Mouse (Mus musculus) embryonic facial prominence, embryonic 10.5 days (tissue): ENCODE results near the gene Ang5. TPM values are rescaled to one million over a fixed set of nuclear protein-coding genes. Genes with fewer than 3 reads are reported as not detected.
"Not testable (repeated sequence)": the region's sequence is repeated elsewhere in the genome, so short reads cannot be mapped to it uniquely, and the experiment has no call there.

Experiments used
- DNase-seq: peaks from one replicate; pipeline ENCODE4 v3.0.0-alpha.2; 2017; ENCODE audit warnings: low spot score
- H3K27ac ChIP-seq: fragments of 300-500 bp; sonication (generic); replicated peaks from 2 replicates; pipeline ENCODE4 v1.5.1; 2016; ENCODE audit warnings: mild to moderate bottlenecking
- H3K27me3 ChIP-seq: fragments of 300-500 bp; sonication (generic); replicated peaks from 2 replicates; pipeline ENCODE4 v1.6.1; 2016; ENCODE audit warnings: low read depth, mild to moderate bottlenecking; ENCODE audit not compliant: poor library complexity, severe bottlenecking
- H3K36me3 ChIP-seq: fragments of 300-500 bp; sonication (generic); replicated peaks from 2 replicates; pipeline ENCODE4 v1.6.1; 2016; ENCODE audit warnings: mild to moderate bottlenecking, moderate library complexity
- H3K4me1 ChIP-seq: fragments of 300-500 bp; sonication (generic); 2 replicates; pipeline ENCODE4 v1.6.1; 2016
- H3K4me3 ChIP-seq: fragments of 300-500 bp; sonication (generic); 2 replicates; pipeline ENCODE4 v1.5.1; 2016; ENCODE audit warnings: mild to moderate bottlenecking, moderate library complexity
- H3K9me3 ChIP-seq: fragments of 300-500 bp; sonication (generic); 2 replicates; pipeline ENCODE4 v1.6.1; 2016; ENCODE audit warnings: mild to moderate bottlenecking
- WGBS: fragments of 180-500 bp; shearing (Covaris S2); methylation state at CpG from one replicate; pipeline ENCODE4 v1.1.7; 2016; 5-methylcytosine and 5-hydroxymethylcytosine counted together
- polyA plus RNA-seq: library from polyadenylated mRNA; unstranded; fragments of >200 nt; fragmentation: Nextera tagmentation; extraction: Ambion mirVana; gene quantifications from 2 replicates; pipeline ENCODE4 v1.2.1, GENCODE M21; 2016

The Ang5 gene
- polyA plus RNA-seq, result not detected in 2 replicates

DNA sequence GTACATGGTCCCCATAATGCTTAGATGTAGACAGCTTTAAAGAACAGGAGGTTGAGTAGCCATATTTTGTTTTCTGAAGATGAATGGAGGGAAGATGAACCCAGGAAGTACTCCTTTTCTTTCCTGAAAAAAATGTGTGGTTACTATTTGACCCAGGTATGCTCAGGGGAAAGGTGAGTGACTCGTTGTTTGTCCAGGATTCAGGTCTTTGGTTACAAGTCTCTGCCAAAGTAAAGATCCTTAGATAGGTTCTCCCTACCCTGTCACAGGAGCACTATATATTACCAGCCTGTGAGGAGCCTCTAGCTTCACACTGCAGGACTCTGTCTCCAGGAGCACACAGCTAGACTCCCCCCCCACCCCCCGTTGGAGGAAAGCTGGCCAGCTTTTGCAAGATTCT lies at the start of gene Ang5:
TSS of gene Ang5 (plus strand) at position 301 of the 400 bp plus-strand sequence.
- H3K4me3 ChIP-seq, H3K27me3 ChIP-seq, H3K9me3 ChIP-seq, DNase-seq, H3K36me3 ChIP-seq, H3K27ac ChIP-seq, H3K4me1 ChIP-seq: not testable (repeated sequence)
- no CpG with 5 or more reads among the region's 2 CpGs for WGBS

DNA sequence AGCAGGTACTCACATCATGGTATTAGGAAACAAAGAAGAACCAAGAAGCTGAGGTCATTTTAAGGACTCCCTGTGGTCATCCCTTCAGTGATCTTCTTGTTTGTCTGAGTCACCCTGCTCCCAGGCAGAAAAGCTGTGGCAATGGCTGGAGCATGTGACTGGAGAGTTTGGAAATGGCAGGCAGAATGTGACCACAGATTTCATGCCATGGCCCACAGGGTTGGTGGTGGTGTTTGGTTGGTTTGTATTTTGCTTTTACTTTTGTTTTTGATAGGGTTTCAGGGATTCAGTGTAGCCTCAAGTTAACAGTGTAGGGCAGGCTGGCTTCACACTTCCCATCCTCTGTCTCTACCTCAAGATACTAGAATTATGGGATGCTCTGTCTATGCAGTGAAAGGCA lies 38.7 kb upstream of the Ang5 start:
- not testable (repeated sequence) for DNase-seq, H3K36me3 ChIP-seq, H3K27me3 ChIP-seq

DNA sequence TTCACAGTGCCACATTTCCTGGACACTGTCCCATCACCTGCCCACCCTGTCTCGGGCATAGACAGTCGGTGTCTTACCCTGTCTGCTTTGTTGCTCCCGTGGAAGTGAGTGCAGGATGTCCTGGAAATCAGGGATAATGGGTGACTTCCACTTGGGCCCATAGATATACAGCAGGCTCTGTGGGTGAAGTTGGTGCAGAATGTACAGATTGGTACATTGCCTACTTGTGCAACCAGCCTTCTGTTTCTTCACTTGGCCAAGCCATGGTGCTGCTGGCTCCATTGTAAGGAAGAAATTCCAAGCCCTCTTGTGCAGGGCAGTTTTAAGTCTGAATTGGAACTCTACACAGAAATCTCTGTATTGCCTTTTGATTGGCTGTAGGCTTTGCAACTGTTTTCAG lies 33.4 kb upstream of the Ang5 start, which contains the start of gene Ear10:
TSS of gene Ear10 (minus strand) at position 101 of the 400 bp plus-strand sequence.
- not testable (repeated sequence) for H3K36me3 ChIP-seq, H3K9me3 ChIP-seq, H3K4me3 ChIP-seq, DNase-seq, H3K27me3 ChIP-seq, H3K27ac ChIP-seq, H3K4me1 ChIP-seq
- 87% methylated on average over 3 of the region's 3 CpGs for WGBS

More for the DNA sequence above, 38.7 kb upstream of the Ang5 start:
- not testable (repeated sequence) for H3K9me3 ChIP-seq, H3K27ac ChIP-seq, H3K4me3 ChIP-seq, H3K4me1 ChIP-seq

DNA sequence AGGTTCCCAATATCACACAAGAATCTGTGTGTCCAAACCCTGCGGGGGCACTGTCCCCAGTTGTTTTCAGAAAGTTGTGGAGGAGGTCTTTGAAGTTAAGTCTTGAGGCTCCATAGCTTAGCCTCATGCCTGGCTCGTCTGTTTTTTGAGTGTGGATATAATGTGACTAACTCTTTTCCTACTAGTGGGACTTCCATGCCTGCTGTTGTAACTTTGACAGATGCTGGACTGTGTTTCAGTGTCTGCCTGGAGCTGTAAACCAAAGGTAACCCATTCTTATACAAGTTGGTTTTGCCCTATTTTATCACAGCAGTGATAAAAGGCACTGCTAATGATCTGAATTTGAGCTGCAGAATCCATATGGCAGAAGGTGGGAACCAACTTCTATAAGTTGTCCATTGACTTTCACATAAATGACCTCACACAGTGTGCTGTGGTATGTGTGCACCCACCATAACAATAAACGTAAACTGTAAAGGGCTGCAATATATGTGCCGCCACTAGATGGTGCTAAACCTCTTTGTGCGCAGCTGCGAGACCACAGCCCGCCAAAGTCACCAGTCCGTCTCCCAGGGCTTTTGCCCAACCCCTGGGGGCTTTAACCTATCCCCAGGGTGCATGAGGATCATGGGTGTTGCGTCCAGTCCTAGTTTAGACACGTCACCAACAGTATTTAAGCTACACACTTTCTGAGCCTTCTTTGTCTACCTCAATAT lies 32.0 kb upstream of the Ang5 start, which contains the start of gene Gm8113:
TSS of gene Gm8113 (plus strand) at position 703 of the 716 bp plus-strand sequence.
- DNase-seq, result peak; percentile 87
- Histone ChIP-seq H3K27ac (peak within 1 kb of the TSS; percentile 91), H3K4me3 (peak within 1 kb of the TSS; percentile 60)
- H3K9me3 ChIP-seq, H3K36me3 ChIP-seq, H3K27me3 ChIP-seq, H3K4me1 ChIP-seq: not testable (repeated sequence)
- 8% methylated on average over 10 of the region's 10 CpGs for WGBS

DNA sequence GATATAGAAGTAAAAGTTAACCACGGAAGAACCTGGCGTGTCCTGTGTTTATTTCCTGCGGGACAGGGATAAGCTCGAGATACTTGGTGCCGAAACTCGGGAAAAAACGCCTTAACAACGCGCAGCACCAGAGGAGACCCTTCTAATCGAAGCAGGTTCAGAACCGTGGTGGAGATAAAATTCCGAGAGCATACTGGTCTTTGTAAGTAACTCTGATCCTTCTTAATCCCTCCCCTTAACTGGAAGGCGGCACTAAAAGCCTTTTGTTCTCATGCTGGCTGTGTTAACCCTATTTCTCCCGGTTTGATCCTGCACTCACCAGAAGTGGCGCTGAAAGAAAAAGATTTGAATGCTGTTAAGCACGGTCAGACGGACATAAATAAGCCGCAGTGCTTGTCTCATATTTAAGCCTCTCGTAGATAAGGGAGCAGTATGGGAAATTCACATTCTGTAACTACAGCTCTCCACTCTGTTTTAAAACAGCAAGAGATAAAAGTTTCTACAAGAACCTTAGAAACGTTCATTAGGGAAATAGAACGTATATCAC lies 31.4 kb upstream of the Ang5 start:
- not testable (repeated sequence) for H3K9me3 ChIP-seq, DNase-seq, H3K27me3 ChIP-seq, H3K4me1 ChIP-seq, H3K36me3 ChIP-seq
- H3K27ac ChIP-seq, result peak overlapping the region; percentile 91
- H3K4me3 ChIP-seq, result peak overlapping the region; percentile 60
- 6% methylated on average over 21 of the region's 21 CpGs for WGBS

DNA sequence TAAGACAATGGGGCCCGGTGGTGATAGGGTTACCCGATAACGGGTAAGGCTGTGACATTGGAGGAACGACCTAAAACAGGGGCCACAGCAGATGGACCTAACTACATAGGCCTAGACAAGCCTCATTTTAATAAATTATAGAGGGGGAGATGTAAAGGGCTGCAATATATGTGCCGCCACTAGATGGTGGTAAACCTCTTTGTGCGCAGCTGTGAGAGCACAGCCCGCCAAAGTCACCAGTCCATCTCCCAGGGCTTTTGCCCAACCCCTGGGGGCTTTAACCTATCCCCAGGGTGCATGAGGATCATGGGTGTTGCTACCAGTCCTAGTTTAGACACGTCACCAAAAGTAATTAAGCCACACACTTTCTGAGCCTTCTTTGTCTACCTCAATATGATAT lies 23.9 kb upstream of the Ang5 start:
- not testable (repeated sequence) for H3K36me3 ChIP-seq, H3K27ac ChIP-seq, H3K27me3 ChIP-seq, H3K9me3 ChIP-seq, H3K4me1 ChIP-seq, H3K4me3 ChIP-seq
- peak; percentile 51 for DNase-seq
- WGBS, result 16% methylated on average over 8 of the region's 8 CpGs

DNA sequence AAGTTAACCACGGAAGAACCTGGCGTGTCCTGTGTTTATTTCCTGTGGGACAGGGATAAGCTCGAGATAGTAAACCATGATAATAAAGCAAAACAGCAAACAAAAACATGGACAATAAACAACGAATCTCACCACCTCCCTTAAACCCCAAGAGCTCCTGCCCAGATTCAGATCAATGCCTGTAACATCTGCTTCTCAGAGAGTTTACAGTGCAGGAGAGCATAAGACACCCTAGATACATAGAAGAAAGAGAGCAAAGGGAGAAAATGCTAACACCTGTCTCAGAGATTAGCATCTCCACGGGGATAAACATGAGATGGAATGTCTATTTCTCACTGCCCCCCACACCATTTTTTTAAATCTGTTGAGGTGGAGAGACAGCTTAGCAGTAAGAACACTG lies 23.5 kb upstream of the Ang5 start:
- H3K4me1 ChIP-seq, H3K27ac ChIP-seq, DNase-seq, H3K27me3 ChIP-seq, H3K36me3 ChIP-seq, H3K9me3 ChIP-seq, H3K4me3 ChIP-seq: not testable (repeated sequence)
- WGBS, result 56% methylated on average over 5 of the region's 5 CpGs

DNA sequence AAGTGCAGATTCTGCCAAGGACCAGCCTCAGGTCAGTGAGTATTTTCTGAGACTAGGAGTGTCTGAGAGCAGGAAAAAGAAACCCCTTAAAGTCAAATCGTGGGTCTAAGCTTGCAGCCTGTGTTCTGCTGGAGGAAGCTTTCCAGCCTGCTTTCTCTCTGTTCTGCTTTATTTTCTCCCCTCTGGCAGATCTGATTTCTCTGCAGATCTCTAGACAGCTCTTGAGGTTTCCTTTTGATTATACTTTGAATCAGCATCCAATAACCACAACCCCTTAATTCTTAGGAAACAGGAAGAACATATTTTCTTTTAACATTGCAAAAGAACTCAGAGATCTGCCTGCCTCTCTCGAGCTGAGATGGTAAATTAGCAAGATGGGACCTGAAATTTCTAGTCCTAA lies 3.5 kb upstream of the Ang5 start:
- not testable (repeated sequence) for H3K4me1 ChIP-seq, DNase-seq, H3K36me3 ChIP-seq, H3K9me3 ChIP-seq, H3K4me3 ChIP-seq, H3K27me3 ChIP-seq, H3K27ac ChIP-seq
- WGBS, result 57% methylated on average over 2 of the region's 2 CpGs

DNA sequence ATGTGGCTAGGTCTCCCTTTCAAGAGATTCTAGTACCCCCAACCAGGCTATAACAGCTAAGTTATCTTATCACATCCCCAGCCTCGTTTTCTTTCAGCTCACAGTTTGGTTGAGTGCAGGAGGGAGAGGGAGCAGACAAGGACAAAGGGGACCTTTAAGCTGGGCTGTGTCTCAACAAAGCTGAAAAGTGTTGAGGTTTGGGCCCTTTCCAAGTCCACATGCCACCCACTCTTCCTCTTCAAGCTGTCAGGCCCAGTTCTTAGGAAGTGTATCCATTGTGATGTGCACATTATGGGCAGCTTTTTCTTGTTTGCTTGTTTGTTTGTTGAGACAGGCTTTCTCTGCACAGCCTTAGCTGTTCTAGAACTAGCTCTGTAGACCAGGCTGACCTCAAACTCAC lies 1.8 kb upstream of the Ang5 start:
- H3K4me3 ChIP-seq, H3K27me3 ChIP-seq, H3K36me3 ChIP-seq, H3K4me1 ChIP-seq, H3K9me3 ChIP-seq, DNase-seq, H3K27ac ChIP-seq: not testable (repeated sequence)
- no CpG with 5 or more reads among the region's 1 CpGs for WGBS

DNA sequence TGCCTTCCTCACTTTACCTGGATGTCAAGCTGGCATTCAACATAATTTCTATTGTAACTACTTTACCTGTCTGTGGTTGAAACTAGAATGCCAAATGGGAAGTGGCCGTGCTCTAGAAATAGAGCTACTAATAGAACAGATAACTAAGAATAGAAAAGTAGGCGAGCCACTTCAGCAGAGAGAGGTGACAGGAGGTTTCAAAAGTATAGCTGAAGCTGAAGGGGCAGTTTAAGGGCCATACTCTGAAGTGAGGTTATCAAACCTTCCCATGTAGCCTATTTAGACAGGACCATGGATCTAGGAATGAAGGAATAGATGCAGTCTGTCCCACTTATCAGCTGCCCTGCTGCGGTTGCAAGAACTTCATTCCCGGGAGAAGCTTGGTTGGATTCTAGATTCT lies 26.6 kb downstream of the Ang5 start:
- Histone ChIP-seq H3K27ac (no peak overlapping the region), H3K27me3 (no peaks in the 10 kb centered on the region), H3K4me3 (no peak overlapping the region), H3K36me3 (no peaks in the 10 kb centered on the region), H3K9me3 (no peaks in the 10 kb centered on the region), H3K4me1 (no peaks in the 10 kb centered on the region)
- WGBS, result 75% methylated on average over 4 of the region's 4 CpGs
- DNase-seq, result no peak

DNA sequence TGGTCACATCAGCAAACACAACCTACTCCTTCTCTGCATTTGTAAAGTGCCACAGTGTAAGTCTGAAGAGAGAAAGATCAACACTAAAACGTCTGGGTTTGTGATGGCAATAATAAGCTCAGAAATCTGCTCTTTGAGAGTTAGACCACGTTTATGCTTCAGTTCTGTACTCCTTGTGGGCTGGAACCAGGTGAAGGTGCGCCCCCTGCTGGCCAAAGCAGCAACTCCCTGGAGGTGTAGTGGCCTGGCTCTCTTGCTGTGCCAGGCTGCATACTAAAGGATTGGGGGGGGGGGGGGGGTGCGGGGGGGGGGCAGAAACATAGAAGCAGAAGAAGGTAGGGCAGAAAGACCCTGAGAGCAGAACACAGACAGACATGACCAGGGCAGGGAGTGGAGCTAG lies 27.0 kb downstream of the Ang5 start:
- Histone ChIP-seq H3K4me3 (no peak overlapping the region), H3K9me3 (no peaks in the 10 kb centered on the region), H3K4me1 (no peaks in the 10 kb centered on the region), H3K36me3 (no peaks in the 10 kb centered on the region), H3K27me3 (no peaks in the 10 kb centered on the region), H3K27ac (no peak overlapping the region)
- peak; percentile 81 for DNase-seq
- WGBS, result 1% methylated on average over 4 of the region's 4 CpGs

DNA sequence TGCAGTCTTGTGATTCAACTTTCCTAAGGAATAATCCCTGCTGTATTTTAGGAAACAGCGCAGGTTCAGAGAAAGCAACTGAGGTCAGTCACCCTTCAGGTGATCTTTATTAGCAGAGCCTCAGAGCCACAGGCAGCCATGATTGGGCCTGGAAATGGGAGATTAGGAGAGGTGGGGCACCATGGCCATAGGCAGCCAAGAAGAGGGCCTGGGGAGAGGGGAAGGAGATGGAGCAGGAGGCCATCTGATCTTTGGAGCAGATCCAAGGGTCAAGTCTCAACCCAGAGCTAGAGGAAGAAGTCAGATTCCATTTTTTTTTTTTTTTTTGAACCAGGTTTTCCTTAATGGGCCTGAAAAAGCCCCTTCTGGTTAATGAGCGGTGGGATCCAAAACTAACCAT lies 29.3 kb downstream of the Ang5 start:
- DNase-seq, result no peak
- 81% methylated on average over 2 of the region's 2 CpGs for whole genome bisulfite sequencing
- H3K36me3 ChIP-seq, result no peaks in the 10 kb centered on the region

DNA sequence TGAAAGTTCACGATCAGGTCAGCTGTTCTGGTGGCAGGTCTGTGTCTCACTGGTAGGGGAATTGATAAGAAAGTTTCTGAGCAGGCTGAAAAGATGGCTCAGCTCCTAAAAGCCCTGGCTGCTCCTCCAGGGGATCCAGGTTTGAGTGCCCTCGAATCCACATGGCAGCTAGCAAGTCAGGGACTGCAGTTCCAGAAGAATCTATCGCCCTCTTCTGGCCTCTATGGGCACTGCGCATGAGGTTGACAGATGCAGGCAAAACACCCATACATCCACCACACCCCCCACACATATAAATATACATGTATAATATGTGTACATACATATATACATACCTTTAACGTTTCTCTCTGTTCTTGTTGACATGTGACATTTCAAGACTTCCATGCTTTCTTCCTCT lies 30.5 kb downstream of the Ang5 start:
- not testable (repeated sequence) for H3K4me3 ChIP-seq, H3K27me3 ChIP-seq, H3K36me3 ChIP-seq, H3K27ac ChIP-seq, H3K4me1 ChIP-seq, H3K9me3 ChIP-seq
- WGBS, result 19% methylated on average over 5 of the region's 5 CpGs
- peak; percentile 74 for DNase-seq

More for the DNA sequence above, 29.3 kb downstream of the Ang5 start:
- H3K27ac ChIP-seq, result no peak overlapping the region
- H3K27me3 ChIP-seq, result no peaks in the 10 kb centered on the region
- H3K4me1 ChIP-seq, result no peaks in the 10 kb centered on the region
- H3K4me3 ChIP-seq, result no peak overlapping the region
- no peaks in the 10 kb centered on the region for H3K9me3 ChIP-seq
